Mouse (Mus musculus) ES-E14 (cell line): ENCODE results near the gene Ifih1. TPM values are rescaled to one million over a fixed set of nuclear protein-coding genes. Genes with fewer than 3 reads are reported as not detected.

Experiments
- DNase-seq: peaks from one replicate; pipeline ENCODE4 v3.0.0-alpha.2; 2013; ENCODE audit warnings: low read depth, low spot score
- H3K27ac ChIP-seq: 2 replicates; pipeline ENCODE4 v1.5.1; 2012; ENCODE audit warnings: low read depth, mild to moderate bottlenecking, low read length, moderate library complexity, mixed read lengths; ENCODE audit not compliant: poor library complexity, insufficient read depth, severe bottlenecking
- H3K36me3 ChIP-seq: 2 replicates; pipeline ENCODE4 v1.6.1; 2012; ENCODE audit warnings: mild to moderate bottlenecking, low read length, moderate library complexity, mixed read lengths; ENCODE audit not compliant: control insufficient read depth, poor library complexity, insufficient read depth, severe bottlenecking
- H3K4me1 ChIP-seq, 2 experiments: fragments of 150-350 bp in 1 of 2; sonication (generic) in 1 of 2; 2 replicates each; pipeline ENCODE4 v1.6.1; 2012; ENCODE audit warnings: low read length in 2 of 2, mild to moderate bottlenecking in 1 of 2, mixed read lengths in 1 of 2; ENCODE audit not compliant: control insufficient read depth in 2 of 2, insufficient read depth in 2 of 2, poor library complexity in 1 of 2
- H3K4me3 ChIP-seq, 2 experiments: fragments of 150-350 bp in 1 of 2; sonication (generic) in 1 of 2; 2 replicates each; pipeline ENCODE4 v1.5.1; 2012; ENCODE audit warnings: low read length in 2 of 2, low read depth in 1 of 2, mild to moderate bottlenecking in 1 of 2, mixed read lengths in 1 of 2; ENCODE audit not compliant: insufficient read depth in 1 of 2, poor library complexity in 1 of 2, severe bottlenecking in 1 of 2
- H3K9ac ChIP-seq: 2 replicates; pipeline ENCODE4 v1.6.1; 2012; ENCODE audit warnings: low read depth, mild to moderate bottlenecking, low read length, mixed read lengths; ENCODE audit not compliant: poor library complexity, insufficient read depth, severe bottlenecking
- H3K9me3 ChIP-seq: fragments of 150-350 bp; sonication (generic); 2 replicates; pipeline ENCODE4 v1.6.1; 2012; ENCODE audit warnings: low read depth, mild to moderate bottlenecking, low read length; ENCODE audit not compliant: control insufficient read depth, insufficient read depth
- CHD2 ChIP-seq: IDR thresholded peaks from 2 replicates; pipeline ENCODE4 v1.6.1; 2014; ENCODE audit warnings: mild to moderate bottlenecking, low read depth, low read length, inconsistent platforms
- HCFC1 ChIP-seq: IDR thresholded peaks from 2 replicates; pipeline ENCODE4 v1.6.1; 2012; ENCODE audit warnings: low read length, inconsistent platforms, borderline replicate concordance; ENCODE audit not compliant: insufficient read depth
- MAFK ChIP-seq: IDR thresholded peaks from 2 replicates; pipeline ENCODE4 v1.6.1; 2014; ENCODE audit warnings: mild to moderate bottlenecking, low read depth, low read length, inconsistent platforms; ENCODE audit not compliant: insufficient read depth
- ZC3H11A ChIP-seq: IDR thresholded peaks from 2 replicates; pipeline ENCODE4 v1.6.1; 2012; ENCODE audit warnings: low read depth, mild to moderate bottlenecking, inconsistent platforms, low read length, borderline replicate concordance
- ZNF384 ChIP-seq: IDR thresholded peaks from 2 replicates; pipeline ENCODE4 v1.6.1; 2012; ENCODE audit warnings: low read depth, low read length, inconsistent platforms
- in situ Hi-C, 2 experiments: fragments of 600-800 bp; cut with MboI; formaldehyde crosslinking; loops; one replicate each; pipeline ENCODE4 v1.15.1; 2025; ENCODE audit warnings: low sequenced_read_pairs in 2 of 2, inconsistent platforms in 1 of 2; ENCODE audit not compliant: unreplicated experiment in 2 of 2
- total RNA-seq: library from RNA; depleted of rRNA; stranded (reverse); fragments of 300-350 nt; gene quantifications from 2 replicates; pipeline ENCODE4 v1.2.3, GENCODE M21; 2012

Gene Ifih1
- total RNA-seq, 1 experiment, result 0.13 TPM

- Histone ChIP-seq H3K4me1 (no peaks in the 10 kb centered on the region), H3K9me3 (no peaks in the 10 kb centered on the region), H3K27ac (no peak overlapping the region), H3K4me3 (no peak overlapping the region), H3K9ac (no peak overlapping the region), H3K36me3 (no peaks in the 10 kb centered on the region)
- in situ Hi-C loops, result no loop called here
- TF ChIP-seq ZC3H11A (no peak), CHD2 (no peak), HCFC1 (no peak), MAFK (no peak), ZNF384 (no peak)
- DNase-seq, result no peak
Measured at GRCm38 (mm10) chr2:62618934-62619341, 27.1 kb downstream of the Ifih1 start.

GRCm38 (mm10) chr2:62613133-62613532, 32.9 kb downstream of the Ifih1 start:
- H3K27ac ChIP-seq, result no peak overlapping the region
- H3K36me3 ChIP-seq, result no peaks in the 10 kb centered on the region
- no peaks in the 10 kb centered on the region for H3K4me1 ChIP-seq
- TF ChIP-seq HCFC1 (no peak), ZC3H11A (no peak), CHD2 (no peak), MAFK (no peak), ZNF384 (no peak)
- no peak for DNase-seq
- no peak overlapping the region for H3K4me3 ChIP-seq
- H3K9me3 ChIP-seq, result no peaks in the 10 kb centered on the region
- H3K9ac ChIP-seq, result no peak overlapping the region
- in situ Hi-C loops, result no loop called here

DNA sequence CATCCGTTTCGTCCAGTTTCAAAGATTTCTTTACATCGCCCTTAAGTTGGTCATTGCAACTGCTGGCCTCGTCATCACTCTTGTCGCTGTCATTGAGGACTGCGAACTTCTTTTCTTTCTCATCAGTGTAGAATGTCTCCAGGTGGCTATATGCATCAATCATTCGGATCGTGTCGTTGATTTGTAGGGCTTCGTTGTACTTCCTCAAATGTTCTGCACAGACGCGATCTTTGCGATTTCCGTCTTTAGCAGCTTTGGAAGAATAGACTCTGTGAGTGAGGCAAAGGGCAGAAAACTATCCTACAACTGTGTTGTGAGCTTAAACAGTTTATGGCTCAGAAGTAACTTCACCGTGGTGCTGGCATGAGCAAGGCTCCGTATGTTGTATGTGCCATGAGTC, 39.9 kb downstream of the Ifih1 start:
- TF ChIP-seq CHD2, result no peak
- no peak for TF ChIP-seq ZNF384
- no peak for TF ChIP-seq ZC3H11A
- TF ChIP-seq HCFC1, result no peak
- TF ChIP-seq MAFK, result no peak
- no peaks in the 10 kb centered on the region for H3K9me3 ChIP-seq
- in situ Hi-C loops, result no loop called here
- H3K4me3 ChIP-seq, result no peak overlapping the region
- no peak overlapping the region for H3K27ac ChIP-seq
- no peaks in the 10 kb centered on the region for H3K4me1 ChIP-seq
- no peak overlapping the region for H3K9ac ChIP-seq
- H3K36me3 ChIP-seq, result no peaks in the 10 kb centered on the region
- DNase-seq, result no peak

- DNase-seq, result no peak
- in situ Hi-C loops, result no loop called here
- no peaks in the 10 kb centered on the region for H3K36me3 ChIP-seq
- H3K9me3 ChIP-seq, result no peaks in the 10 kb centered on the region
- no peak overlapping the region for H3K4me3 ChIP-seq
- TF ChIP-seq ZNF384 (no peak), HCFC1 (no peak)
- H3K27ac ChIP-seq, result no peak overlapping the region
- no peaks in the 10 kb centered on the region for H3K4me1 ChIP-seq
- H3K9ac ChIP-seq, result no peak overlapping the region
Measured at GRCm38 (mm10) chr2:62603530-62603929, 42.5 kb downstream of the Ifih1 start.

DNA sequence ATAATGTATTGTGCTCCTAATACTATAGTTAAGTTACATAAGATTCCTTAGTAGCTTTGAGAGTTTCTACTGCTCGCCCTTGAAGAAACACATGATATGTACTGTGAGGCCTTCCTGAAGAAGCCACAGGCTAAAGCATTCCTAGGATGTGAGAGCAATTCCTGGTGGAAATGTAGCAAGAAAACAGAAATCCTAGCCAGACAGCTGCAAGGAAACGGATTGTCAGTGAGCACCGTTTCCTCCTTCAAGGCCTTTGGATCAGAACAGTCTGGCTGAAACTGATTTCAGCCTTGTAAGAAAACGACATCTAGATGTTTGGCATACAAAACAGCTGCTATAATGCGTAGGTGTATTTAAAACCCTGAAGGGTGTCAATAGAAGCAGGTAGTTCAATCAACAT, 49.5 kb downstream of the Ifih1 start:
- in situ Hi-C loops, result no loop called here
- no peak overlapping the region for H3K27ac ChIP-seq
- no peaks in the 10 kb centered on the region for H3K9me3 ChIP-seq
- H3K4me3 ChIP-seq, result no peak overlapping the region
- no peaks in the 10 kb centered on the region for H3K36me3 ChIP-seq
- H3K9ac ChIP-seq, result no peak overlapping the region
- H3K4me1 ChIP-seq, result no peaks in the 10 kb centered on the region
- no peak for DNase-seq
- TF ChIP-seq HCFC1 (no peak), ZC3H11A (no peak), CHD2 (no peak), MAFK (no peak), ZNF384 (no peak)
